Mouse (Mus musculus): ENCODE data around the gene Dxo.

The Dxo gene

DNA sequence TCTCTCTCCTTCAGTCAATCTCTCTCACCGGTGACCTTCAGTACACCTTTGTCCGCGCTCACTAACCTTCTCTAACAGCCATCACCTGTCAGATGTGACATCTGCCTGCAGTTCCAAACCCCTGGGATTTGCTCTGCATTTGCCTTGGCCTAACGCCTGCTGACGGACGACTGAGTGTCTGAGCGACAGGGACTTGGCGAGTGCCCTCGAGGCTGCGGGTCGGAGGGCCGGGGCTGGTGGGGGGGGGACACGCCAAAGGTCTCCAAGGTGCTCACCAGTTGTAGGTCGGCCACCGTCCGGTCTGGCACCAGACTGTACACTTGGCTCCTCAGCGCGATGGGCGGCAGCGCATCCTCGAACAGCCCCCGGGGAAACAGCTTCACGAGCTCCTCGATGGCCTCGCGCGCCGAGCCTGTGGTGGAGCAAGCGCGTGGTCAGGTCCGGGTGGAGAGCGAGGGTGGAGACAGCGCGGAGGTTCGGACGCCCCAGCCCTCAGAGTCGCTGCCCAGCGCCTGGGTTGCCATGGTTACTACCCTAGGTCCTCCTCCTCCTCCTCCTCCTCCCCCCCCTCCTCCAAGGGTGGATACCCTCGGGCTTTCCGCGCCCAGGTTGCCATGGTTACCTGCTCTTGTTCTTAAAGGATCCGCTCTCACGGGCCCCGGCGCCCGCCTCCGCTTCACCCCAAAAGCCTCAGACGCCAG lies 514 bp upstream of the Dxo start:
- no peak for DNase-seq (ENCODE audit: low spot score)

GRCm38 (mm10) chr17:34837464-34838324 lies 875 bp downstream of the Dxo start:
- no peak for DNase-seq (ENCODE audit: low spot score)

- DNase-seq (ENCODE audit: low spot score), result no peak
Measured at GRCm38 (mm10) chr17:34838785-34839184, 2.0 kb downstream of the Dxo start.

DNA sequence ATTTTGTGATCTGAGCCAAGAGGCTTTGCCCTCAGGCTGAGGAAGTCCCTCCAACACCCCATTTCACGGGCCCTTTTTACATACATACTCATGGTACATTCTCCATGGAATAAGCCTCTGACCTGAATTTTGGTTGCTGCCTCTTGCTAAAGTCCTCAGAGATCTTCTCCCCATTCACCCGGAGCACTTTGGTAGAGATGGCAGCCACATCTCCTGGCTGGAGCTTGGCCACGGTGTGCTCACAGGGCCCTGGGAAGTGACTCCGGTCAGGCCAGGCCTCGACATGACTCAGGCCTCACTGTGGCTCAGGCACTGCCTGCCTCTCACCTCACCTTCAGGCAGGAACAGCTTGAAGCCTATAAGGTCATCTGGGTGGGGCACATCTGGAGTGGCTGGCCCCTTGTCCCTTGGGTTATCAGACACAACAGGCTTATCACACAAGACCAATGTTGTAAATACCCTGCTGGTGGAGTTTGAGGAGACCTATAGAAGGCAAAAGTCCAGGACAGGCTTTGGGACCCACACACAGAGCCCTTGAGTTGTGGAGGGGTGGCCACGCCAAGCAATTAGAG lies 4.0 kb downstream of the Dxo start:
- no peak for DNase-seq (ENCODE audit: low spot score)

- no peak for DNase-seq (ENCODE audit: low spot score)
Measured at GRCm38 (mm10) chr17:34844884-34845283, 8.1 kb downstream of the Dxo start.

DNA sequence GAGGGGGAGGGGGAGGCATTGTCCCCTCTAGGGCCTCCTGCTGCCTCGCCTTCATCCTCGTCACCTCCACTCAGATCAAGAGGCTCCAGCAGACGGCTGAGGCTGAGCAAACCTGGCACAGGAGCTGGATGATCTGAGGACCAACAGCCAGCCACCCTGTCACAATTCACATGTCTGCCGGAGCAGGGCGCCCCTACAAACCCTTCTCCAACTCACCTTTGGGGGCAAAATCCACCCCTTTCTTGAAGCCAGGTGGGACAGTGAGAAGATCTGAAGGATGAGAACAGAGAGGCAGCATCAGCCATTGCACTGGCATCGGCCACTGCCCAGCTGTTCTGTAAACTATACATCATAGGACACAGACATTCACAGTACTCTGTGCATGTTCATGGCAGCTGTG lies 10.4 kb downstream of the Dxo start:
- no peak for DNase-seq (ENCODE audit: low spot score)

DNA sequence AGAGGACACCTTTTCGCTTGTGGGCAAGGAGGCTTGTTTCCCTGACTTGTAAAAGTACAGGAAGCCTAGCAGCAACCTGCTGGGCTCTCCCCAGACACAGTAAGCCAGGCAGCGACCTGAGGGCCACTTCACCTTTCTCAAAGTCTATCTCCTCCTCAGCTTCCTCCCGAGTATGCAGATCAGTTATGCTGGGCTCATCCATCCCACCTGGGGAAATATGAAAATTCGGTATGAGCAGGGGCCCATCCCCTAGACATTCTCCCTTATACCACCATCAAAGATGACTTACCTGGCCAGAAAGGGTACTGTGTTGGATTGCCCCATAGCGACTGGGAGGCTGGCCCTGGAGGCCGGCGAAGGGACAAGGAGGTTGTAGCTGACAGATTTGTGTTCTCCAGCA lies 10.8 kb downstream of the Dxo start:
- no peak for DNase-seq (ENCODE audit: low spot score)

DNA sequence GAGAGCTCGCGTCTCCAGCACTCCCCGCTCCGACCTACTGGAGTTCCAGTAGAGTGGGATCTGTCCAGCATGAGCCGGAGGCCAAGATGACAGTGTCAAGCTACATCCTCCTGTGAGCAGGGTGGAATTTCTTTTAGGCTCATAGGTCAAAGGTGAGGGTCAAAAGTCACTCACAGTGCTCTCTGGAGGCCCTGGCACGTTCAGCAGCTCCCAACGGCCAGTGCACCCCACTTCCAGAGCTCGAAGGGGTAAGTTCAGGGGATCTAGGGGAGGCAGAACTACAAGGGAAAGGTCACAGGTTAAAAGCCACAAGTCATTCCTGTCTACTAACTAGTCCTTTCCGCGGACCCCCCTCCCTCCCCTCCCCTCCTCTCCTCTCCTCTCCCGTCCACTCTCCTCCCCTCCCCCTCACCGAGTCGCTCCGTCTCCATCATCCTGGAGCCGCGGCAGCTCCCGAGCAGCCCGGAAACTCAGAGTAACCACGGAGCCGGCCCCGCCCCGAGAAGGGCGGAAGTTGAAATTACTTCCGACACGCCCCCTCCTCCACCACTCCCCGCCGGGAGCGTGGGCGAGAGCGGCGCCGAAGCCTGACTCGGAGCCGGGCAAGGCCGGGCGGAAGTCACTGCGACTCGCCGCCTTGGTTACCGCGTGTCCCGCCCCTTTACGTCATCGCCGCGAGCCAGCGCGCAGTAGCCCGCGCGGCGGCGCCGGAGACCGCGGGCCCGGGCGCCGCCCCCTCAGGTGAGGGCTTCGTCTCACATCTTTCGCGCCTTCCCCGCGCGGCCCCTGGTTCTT lies 13.1 kb downstream of the Dxo start, which contains the start of the genes Skiv2l and Nelfe:
Skiv2l (minus strand) TSS at position 489 of the 795 bp plus-strand sequence.
Nelfe (plus strand) TSS at position 670 of the 795 bp plus-strand sequence.
- DNase-seq (ENCODE audit: low spot score), result peak; percentile 97

- DNase-seq (ENCODE audit: low spot score), result no peak
Measured at GRCm38 (mm10) chr17:34850517-34851125, 13.8 kb downstream of the Dxo start.

- no peak for DNase-seq (ENCODE audit: low spot score)
Measured at GRCm38 (mm10) chr17:34853511-34853910, 16.7 kb downstream of the Dxo start.

- DNase-seq (ENCODE audit: low spot score), result no peak
Measured at GRCm38 (mm10) chr17:34854761-34855160, 17.9 kb downstream of the Dxo start.

DNA sequence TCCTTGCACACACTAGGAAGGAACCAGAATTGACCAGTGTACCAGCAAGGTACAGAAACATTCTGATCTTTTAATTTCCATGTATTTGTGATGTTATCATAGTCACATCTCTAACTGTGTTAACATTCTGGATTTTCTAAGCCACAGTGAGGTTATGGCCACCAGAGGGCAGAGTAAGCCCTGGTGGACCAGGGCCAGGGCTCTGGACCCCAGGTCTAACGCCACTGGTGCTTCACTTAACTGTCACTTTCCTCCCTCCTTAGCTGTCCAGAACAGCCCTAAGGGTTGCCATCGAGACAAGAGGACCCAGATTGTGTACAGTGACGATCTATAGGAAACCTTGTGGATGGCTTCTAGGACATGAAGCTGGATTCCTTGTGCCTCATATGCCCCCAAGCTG lies 19.0 kb downstream of the Dxo start:
- no peak for DNase-seq (ENCODE audit: low spot score)

GRCm38 (mm10) chr17:34858670-34859069 lies 21.9 kb downstream of the Dxo start:
- DNase-seq (ENCODE audit: low spot score), result no peak

DNA sequence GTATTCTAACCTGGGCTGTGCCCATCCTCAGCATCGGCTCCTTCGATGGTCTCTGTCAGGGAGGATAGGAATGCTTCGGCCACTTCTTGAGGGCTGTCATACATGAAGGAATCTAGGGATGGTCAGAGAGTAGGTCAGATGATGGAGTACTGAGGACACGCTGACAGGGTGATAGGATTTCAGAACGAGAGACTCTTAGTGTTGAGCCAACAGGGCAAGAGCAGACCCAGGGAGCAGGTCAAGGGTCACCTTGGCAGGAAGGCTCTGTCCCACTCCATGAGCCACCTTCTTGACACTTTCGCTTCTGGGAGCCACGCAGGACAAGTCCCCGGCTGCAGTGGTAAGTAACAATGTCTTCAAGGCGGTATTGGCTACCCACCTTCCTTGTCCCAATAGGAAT lies 23.7 kb downstream of the Dxo start:
- DNase-seq (ENCODE audit: low spot score), result no peak

GRCm38 (mm10) chr17:34861704-34862415 lies 25.0 kb downstream of the Dxo start:
- no peak for DNase-seq (ENCODE audit: low spot score)

- DNase-seq (ENCODE audit: low spot score), result no peak
Measured at GRCm38 (mm10) chr17:34862416-34863081, 25.7 kb downstream of the Dxo start, which contains the start of gene Cfb. TSS of gene Cfb (minus strand) at chr17:34862518.

DNA sequence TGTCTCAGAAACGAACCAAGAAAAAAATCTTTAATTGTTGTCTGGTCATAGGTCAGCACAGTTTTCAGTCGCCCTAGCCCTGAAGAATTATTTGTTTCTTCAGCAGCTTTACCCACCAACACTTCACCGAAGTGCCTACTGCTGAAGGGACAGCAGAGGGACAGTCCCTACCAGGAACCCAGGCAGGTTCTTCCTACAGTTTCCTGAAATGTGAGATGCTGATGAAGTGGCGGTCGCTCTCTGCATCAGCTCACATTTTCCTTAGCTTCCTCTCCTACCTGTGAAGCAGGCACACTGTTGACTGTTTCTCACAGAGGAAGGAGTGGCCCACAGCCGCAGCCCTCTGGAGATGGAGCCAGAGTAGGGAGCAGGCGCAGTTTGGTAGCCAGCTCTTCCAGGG lies 29.2 kb downstream of the Dxo start:
- DNase-seq (ENCODE audit: low spot score), result no peak

DNA sequence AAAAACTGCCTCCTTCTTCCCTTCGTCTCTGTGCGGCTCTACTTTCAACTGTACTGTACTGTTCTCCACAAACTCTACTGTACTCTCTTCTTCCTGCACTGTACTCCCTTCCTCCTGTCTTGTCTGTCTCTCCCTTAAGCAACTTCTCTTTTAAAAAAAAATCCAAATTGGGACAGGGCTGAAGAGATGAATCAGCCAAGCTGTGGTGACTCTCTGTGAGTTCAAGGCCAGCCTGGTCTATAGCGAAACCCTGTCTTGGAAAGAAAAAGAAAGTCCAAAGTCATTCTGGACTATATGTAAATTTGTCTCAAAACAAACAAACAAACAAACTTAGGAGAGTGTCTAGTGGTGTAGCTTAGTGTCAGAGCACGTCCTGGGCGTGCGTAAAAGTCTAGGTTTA lies 37.5 kb downstream of the Dxo start:
- no peak for DNase-seq (ENCODE audit: low spot score)

DNA sequence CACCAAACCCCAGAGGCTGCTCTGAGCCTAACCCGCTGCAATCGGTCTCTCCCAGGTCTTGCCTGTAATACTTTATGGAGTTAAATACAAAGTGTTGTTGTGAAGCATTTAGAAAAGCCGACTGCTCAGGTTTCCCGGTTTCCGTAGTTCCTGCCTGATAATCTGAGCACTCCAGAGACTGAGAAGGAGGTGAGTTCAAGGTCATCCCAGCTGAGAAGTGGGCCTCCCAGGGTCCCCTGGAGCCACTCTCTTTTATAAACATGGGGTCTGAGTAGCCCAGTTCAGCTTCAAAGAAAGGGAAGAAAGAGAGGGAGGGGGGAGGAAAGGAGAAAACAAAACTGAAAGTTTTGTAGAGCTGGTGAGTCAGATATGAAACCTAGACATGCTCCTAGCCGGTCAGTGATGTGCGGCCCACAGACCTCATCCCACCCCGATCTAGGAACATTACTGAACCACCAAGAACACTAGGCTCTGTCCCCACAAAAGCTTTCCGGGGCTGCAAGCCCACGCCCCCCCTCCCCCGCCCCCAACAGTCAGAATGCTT lies 42.6 kb downstream of the Dxo start, which contains the start of gene Zbtb12:
Zbtb12 (plus strand) TSS at position 148 of the 544 bp plus-strand sequence.
- no peak for DNase-seq (ENCODE audit: low spot score)

DNA sequence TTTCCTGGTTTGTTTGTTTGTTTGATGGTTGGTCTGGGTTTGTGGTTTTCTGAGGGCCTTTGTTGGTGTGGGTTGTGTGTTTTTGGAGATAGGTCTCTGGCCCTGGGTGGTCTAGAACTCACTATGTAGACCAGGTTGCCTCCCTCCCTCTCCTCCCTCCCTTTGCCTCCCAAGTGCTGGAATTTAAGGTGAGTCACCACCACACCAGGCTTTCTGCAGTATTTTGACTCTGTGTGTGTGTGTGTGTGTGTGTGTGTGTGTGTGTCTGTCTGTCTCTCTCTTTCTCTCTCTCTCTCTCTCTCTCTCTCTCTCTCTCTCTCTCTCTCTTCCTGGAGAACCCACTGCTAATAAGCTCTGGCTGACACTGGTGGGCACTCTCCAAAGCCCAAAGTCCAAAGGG lies 44.3 kb downstream of the Dxo start:
- DNase-seq (ENCODE audit: low spot score), result no peak

All from spleen, adult 12 weeks (tissue).